Mouse (Mus musculus) embryonic facial prominence, embryonic 10.5 days (tissue): Measurements from ENCODE around the gene Bhmt2. TPM values are rescaled to one million over a fixed set of nuclear protein-coding genes. Genes with fewer than 3 reads are reported as not detected.

Experiments used
- DNase-seq: peaks from one replicate; pipeline ENCODE4 v3.0.0-alpha.2; 2017; ENCODE audit warnings: low spot score
- H3K27ac ChIP-seq: fragments of 300-500 bp; sonication (generic); replicated peaks from 2 replicates; pipeline ENCODE4 v1.5.1; 2016; ENCODE audit warnings: mild to moderate bottlenecking
- H3K27me3 ChIP-seq: fragments of 300-500 bp; sonication (generic); replicated peaks from 2 replicates; pipeline ENCODE4 v1.6.1; 2016; ENCODE audit warnings: low read depth, mild to moderate bottlenecking; ENCODE audit not compliant: poor library complexity, severe bottlenecking
- H3K36me3 ChIP-seq: fragments of 300-500 bp; sonication (generic); replicated peaks from 2 replicates; pipeline ENCODE4 v1.6.1; 2016; ENCODE audit warnings: mild to moderate bottlenecking, moderate library complexity
- H3K4me1 ChIP-seq: fragments of 300-500 bp; sonication (generic); 2 replicates; pipeline ENCODE4 v1.6.1; 2016
- H3K4me3 ChIP-seq: fragments of 300-500 bp; sonication (generic); 2 replicates; pipeline ENCODE4 v1.5.1; 2016; ENCODE audit warnings: mild to moderate bottlenecking, moderate library complexity
- H3K9me3 ChIP-seq: fragments of 300-500 bp; sonication (generic); 2 replicates; pipeline ENCODE4 v1.6.1; 2016; ENCODE audit warnings: mild to moderate bottlenecking
- WGBS: fragments of 180-500 bp; shearing (Covaris S2); methylation state at CpG from one replicate; pipeline ENCODE4 v1.1.7; 2016; 5-methylcytosine and 5-hydroxymethylcytosine counted together
- polyA plus RNA-seq: library from polyadenylated mRNA; unstranded; fragments of >200 nt; fragmentation: Nextera tagmentation; extraction: Ambion mirVana; gene quantifications from 2 replicates; pipeline ENCODE4 v1.2.1, GENCODE M21; 2016

Bhmt2 gene
- polyA plus RNA-seq, 1 experiment from 2014 or later: 0.06 TPM

GRCm38 (mm10) chr13:93637282-93638245 is 36.5 kb downstream of the Bhmt2 start, which contains the start of gene Bhmt:
Gene Bhmt (minus strand): TSS chr13:93637961.
- DNase-seq: no peak
- H3K4me3 ChIP-seq: no peak within 1 kb of the TSS
- H3K27ac ChIP-seq: no peak within 1 kb of the TSS
- H3K4me1 ChIP-seq: peaks cover 10% of the 10 kb centered on the region; the same call in 1 of the 2 replicates
- no peaks in the 10 kb centered on the region for H3K9me3 ChIP-seq
- no peaks in the 10 kb centered on the region for H3K36me3 ChIP-seq
- H3K27me3 ChIP-seq: no peaks in the 10 kb centered on the region
- 69% methylated on average over 19 of the region's 19 CpGs for WGBS

- no peaks in the 10 kb centered on the region for H3K36me3 ChIP-seq
- peaks cover 10% of the 10 kb centered on the region; the same call in 1 of the 2 replicates for H3K4me1 ChIP-seq
- no peak overlapping the region for H3K27ac ChIP-seq
- H3K9me3 ChIP-seq: no peaks in the 10 kb centered on the region
- 70% methylated on average over 1 of the region's 1 CpGs for WGBS
- no peak overlapping the region for H3K4me3 ChIP-seq
- DNase-seq: no peak
- H3K27me3 ChIP-seq: no peaks in the 10 kb centered on the region
Measured at GRCm38 (mm10) chr13:93636561-93636960, 37.5 kb downstream of the Bhmt2 start.

- Histone ChIP-seq H3K4me1 (peaks cover 23% of the 10 kb centered on the region), H3K36me3 (no peaks in the 10 kb centered on the region), H3K27me3 (no peaks in the 10 kb centered on the region), H3K27ac (no peak overlapping the region), H3K4me3 (no peak overlapping the region), H3K9me3 (no peaks in the 10 kb centered on the region)
- DNase-seq: no peak
- 84% methylated on average over 5 of the region's 5 CpGs for WGBS
Measured at GRCm38 (mm10) chr13:93632927-93633326, 41.2 kb downstream of the Bhmt2 start.

GRCm38 (mm10) chr13:93630941-93631705 is 43.0 kb downstream of the Bhmt2 start:
- no peaks in the 10 kb centered on the region for H3K9me3 ChIP-seq
- no peak overlapping the region for H3K4me3 ChIP-seq
- H3K27me3 ChIP-seq: no peaks in the 10 kb centered on the region
- H3K4me1 ChIP-seq: peaks cover 12% of the 10 kb centered on the region
- H3K36me3 ChIP-seq: no peaks in the 10 kb centered on the region
- WGBS: 88% methylated on average over 10 of the region's 10 CpGs
- no peak for DNase-seq
- H3K27ac ChIP-seq: no peak overlapping the region

- H3K4me3 ChIP-seq: no peak overlapping the region
- no peaks in the 10 kb centered on the region for H3K27me3 ChIP-seq
- H3K9me3 ChIP-seq: no peaks in the 10 kb centered on the region
- H3K27ac ChIP-seq: no peak overlapping the region
- WGBS: 35% methylated on average over 6 of the region's 6 CpGs
- no peak for DNase-seq
- peaks cover 12% of the 10 kb centered on the region for H3K4me1 ChIP-seq
- H3K36me3 ChIP-seq: no peaks in the 10 kb centered on the region
Measured at GRCm38 (mm10) chr13:93628861-93629260, 45.2 kb downstream of the Bhmt2 start.

GRCm38 (mm10) chr13:93614361-93614948 is 59.6 kb downstream of the Bhmt2 start:
- Histone ChIP-seq H3K9me3 (no peaks in the 10 kb centered on the region), H3K27ac (no peak overlapping the region), H3K4me3 (no peak overlapping the region), H3K27me3 (no peaks in the 10 kb centered on the region), H3K4me1 (no peaks in the 10 kb centered on the region), H3K36me3 (no peaks in the 10 kb centered on the region)
- WGBS: 65% methylated on average over 6 of the region's 6 CpGs
- no peak for DNase-seq

GRCm38 (mm10) chr13:93613771-93614170 is 60.3 kb downstream of the Bhmt2 start:
- Histone ChIP-seq H3K4me3 (no peak overlapping the region), H3K27ac (no peak overlapping the region), H3K27me3 (no peaks in the 10 kb centered on the region), H3K9me3 (no peaks in the 10 kb centered on the region), H3K36me3 (no peaks in the 10 kb centered on the region), H3K4me1 (no peaks in the 10 kb centered on the region)
- DNase-seq: no peak
- 83% methylated on average over 4 of the region's 4 CpGs for WGBS

- WGBS: 65% methylated on average over 19 of the region's 19 CpGs
- Histone ChIP-seq H3K4me3 (no peak overlapping the region), H3K36me3 (no peaks in the 10 kb centered on the region)
Measured at GRCm38 (mm10) chr13:93612660-93613607, 61.2 kb downstream of the Bhmt2 start.

GRCm38 (mm10) chr13:93608476-93608875 is 65.6 kb downstream of the Bhmt2 start:
- Histone ChIP-seq H3K36me3 (no peaks in the 10 kb centered on the region), H3K27ac (no peak overlapping the region), H3K4me3 (no peak overlapping the region), H3K27me3 (no peaks in the 10 kb centered on the region), H3K9me3 (no peaks in the 10 kb centered on the region), H3K4me1 (no peaks in the 10 kb centered on the region)
- 88% methylated on average over 2 of the region's 2 CpGs for WGBS
- no peak for DNase-seq

More at GRCm38 (mm10) chr13:93612660-93613607, 61.2 kb downstream of the Bhmt2 start:
- DNase-seq: peak; percentile 73
- no peaks in the 10 kb centered on the region for H3K27me3 ChIP-seq
- H3K9me3 ChIP-seq: no peaks in the 10 kb centered on the region
- no peak overlapping the region for H3K27ac ChIP-seq
- H3K4me1 ChIP-seq: no peaks in the 10 kb centered on the region

GRCm38 (mm10) chr13:93607701-93608100 is 66.4 kb downstream of the Bhmt2 start:
- Histone ChIP-seq H3K27ac (no peak overlapping the region), H3K4me3 (no peak overlapping the region), H3K36me3 (no peaks in the 10 kb centered on the region), H3K9me3 (no peaks in the 10 kb centered on the region), H3K27me3 (no peaks in the 10 kb centered on the region), H3K4me1 (no peaks in the 10 kb centered on the region)
- no peak for DNase-seq
- WGBS: 95% methylated on average over 3 of the region's 3 CpGs

GRCm38 (mm10) chr13:93606868-93607578 is 67.1 kb downstream of the Bhmt2 start:
- Histone ChIP-seq H3K36me3 (no peaks in the 10 kb centered on the region), H3K4me1 (0 out of 2 replicates have a peak, but pooled peaks cover 1% of the 10 kb centered on the region), H3K9me3 (no peaks in the 10 kb centered on the region), H3K27me3 (no peaks in the 10 kb centered on the region), H3K27ac (no peak overlapping the region), H3K4me3 (no peak overlapping the region)
- DNase-seq: no peak
- WGBS: 79% methylated on average over 13 of the region's 13 CpGs
